Mouse (Mus musculus) adrenal gland, postnatal 4 days (tissue): ENCODE data around the gene Chka. TPM values are rescaled to one million over a fixed set of nuclear protein-coding genes. Genes with fewer than 3 reads are reported as not detected.

Experiments
- DNase-seq, 2 experiments: peaks; one replicate each; pipeline ENCODE4 v3.0.0; 2021 to 2022; ENCODE audit warnings: low spot score in 2 of 2, mixed read lengths in 2 of 2
- total RNA-seq, 2 experiments: library from RNA; stranded (reverse); gene quantifications; 2 replicates each; pipeline ENCODE4 v1.2.3; 2021

The Chka gene
- total RNA-seq, 2 experiments from 2014 or later: 63.5 to 70.5 TPM

DNA sequence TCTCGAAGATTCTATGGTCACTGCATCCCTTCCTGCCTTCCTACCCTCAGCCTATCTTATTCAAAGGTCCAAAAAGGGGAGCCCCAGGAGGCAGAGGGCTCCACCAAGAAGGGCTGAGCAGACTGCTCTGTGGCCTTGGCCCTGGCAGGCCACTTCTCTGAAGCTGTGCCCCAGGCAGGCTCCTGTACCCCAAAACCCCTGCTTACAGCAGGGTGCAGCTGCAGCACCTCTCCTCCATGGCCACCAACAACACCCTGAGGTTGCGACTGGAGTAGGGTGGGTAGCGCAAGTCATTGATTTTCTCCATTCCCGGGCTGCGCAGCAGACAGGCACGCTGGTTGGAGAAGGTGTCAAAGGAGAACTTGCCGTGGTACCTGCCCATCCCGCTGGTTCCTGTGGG is 62.1 kb downstream of the Chka start:
- no peak for DNase-seq

DNA sequence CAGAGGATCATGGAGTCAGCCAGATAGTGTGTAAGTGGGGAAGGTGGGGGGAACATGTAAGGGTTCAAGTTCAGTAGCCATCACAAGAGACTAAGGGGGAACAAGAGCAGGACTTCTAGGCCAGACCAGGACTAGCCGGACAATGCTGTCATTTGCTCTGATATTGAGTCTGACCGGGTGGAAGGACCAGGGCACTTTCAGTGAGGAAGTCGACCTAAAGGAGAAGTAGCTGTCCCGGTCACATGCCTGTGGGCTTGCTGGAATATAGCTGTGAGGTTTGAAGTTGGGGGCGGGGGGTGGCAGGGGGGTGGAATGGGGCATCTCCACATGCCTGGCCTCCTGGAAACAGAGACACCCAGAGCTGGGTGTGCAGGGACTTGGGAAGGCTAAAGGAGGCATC is 63.0 kb downstream of the Chka start:
- no peak for DNase-seq

GRCm38 (mm10) chr19:3916727-3917126 is 65.2 kb downstream of the Chka start:
- DNase-seq: no peak

DNA sequence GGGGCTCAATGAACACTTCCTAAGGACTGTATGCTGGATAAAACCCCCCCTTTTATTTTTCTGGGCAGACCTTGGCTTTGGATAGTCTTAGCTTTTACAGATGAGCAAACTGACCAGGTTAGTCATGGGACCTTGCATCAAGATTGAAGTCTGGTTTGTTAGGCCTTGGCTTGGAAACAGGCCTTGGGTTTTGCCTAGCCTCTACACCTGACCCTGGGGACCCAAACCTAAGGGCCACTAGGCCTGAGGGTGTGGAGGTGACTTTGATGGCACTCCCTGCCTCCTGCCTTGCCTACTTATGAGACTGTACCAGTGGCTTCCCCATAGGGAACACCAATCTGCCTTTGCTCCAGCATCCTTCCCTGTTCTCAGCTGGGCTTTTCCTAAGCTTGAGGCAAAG is 68.4 kb downstream of the Chka start:
- DNase-seq: no peak

GRCm38 (mm10) chr19:3922661-3923371 is 71.2 kb downstream of the Chka start:
- DNase-seq: no peak

- DNase-seq: no peak
These were observed 72.0 kb downstream of the Chka start for GRCm38 (mm10) chr19:3923586-3923985.

- no peak for DNase-seq
These were observed 72.6 kb downstream of the Chka start for GRCm38 (mm10) chr19:3924190-3924589.

DNA sequence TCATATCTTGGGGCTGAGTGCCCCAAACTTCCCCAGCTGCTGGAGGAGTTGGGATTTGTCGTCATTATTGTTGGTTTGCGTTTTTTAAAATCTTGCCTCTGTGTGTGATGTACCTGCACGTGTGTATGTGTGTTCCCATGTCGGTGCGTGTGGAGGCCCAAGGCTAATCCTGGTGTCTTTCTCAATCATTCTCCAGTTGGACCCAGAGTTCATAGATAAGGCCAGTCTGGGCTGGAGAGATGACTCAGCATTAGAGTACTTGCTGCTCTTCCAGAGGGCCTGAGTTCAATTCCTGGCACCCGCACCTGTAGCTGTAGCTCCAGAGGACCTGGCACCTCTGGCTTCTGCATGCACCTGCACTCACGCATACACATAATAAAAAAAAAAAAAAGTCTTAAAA is 73.3 kb downstream of the Chka start:
- DNase-seq: no peak

GRCm38 (mm10) chr19:3925859-3926258 is 74.3 kb downstream of the Chka start:
- DNase-seq: no peak

GRCm38 (mm10) chr19:3926279-3926678 is 74.7 kb downstream of the Chka start:
- no peak for DNase-seq

DNA sequence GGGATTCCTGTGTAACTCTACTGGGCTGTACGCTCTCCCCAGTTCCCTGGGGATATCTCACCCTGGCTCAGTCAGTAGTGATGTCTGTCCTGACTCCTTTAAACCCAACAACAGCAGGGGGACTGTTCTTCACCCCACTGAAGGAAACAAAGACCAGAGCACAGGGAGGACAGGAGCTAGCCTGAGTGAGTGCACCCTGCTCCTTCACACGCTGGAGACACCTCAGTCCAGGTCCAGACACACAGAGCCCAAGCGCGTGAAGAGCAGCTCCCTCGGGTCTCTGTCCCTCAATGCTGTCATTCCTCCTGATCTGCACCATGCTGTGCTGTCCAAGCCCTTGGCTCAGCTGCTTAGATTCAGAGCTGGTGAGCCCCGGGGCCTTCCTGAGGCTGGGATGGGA is 75.1 kb downstream of the Chka start:
- DNase-seq: no peak

DNA sequence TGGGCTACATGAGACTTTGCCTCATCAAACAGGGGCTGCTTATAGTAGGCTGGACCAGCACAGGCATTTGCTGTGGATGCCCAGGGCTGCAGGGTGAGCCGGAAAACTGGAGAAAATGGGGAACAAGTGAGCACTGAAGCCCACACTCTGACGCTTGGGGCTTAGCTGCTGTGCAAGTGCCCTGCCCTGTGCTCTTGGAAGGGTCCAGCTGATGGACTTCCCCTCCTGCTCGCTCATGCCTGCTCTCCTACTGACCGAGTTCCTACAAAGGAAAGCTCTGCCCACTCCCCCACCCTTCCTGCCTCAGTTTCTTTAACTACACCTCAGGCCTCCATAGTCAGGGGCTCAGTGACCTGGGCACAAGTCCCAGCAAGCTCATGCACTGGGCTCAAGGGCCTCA is 76.4 kb downstream of the Chka start:
- DNase-seq: no peak

DNA sequence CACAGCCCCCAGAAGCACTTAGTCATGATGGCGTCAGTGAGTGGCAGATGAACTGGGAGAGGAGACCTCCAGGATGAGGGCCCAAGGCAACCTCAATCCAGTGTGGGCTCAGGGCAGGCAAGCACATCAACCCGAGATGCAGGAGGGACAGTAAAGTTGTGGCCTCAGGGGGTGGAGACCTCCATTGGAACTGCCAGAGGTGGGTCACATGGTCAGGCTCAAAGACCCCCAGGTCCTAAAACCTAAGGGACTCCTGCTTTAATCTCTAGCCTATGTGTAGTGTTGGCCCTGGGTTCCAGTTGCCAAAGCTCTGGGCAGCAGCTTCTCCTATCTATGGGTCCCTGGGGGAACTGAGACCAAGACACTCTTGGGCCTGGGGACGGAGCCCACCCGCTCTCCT is 77.2 kb downstream of the Chka start:
- no peak for DNase-seq

DNA sequence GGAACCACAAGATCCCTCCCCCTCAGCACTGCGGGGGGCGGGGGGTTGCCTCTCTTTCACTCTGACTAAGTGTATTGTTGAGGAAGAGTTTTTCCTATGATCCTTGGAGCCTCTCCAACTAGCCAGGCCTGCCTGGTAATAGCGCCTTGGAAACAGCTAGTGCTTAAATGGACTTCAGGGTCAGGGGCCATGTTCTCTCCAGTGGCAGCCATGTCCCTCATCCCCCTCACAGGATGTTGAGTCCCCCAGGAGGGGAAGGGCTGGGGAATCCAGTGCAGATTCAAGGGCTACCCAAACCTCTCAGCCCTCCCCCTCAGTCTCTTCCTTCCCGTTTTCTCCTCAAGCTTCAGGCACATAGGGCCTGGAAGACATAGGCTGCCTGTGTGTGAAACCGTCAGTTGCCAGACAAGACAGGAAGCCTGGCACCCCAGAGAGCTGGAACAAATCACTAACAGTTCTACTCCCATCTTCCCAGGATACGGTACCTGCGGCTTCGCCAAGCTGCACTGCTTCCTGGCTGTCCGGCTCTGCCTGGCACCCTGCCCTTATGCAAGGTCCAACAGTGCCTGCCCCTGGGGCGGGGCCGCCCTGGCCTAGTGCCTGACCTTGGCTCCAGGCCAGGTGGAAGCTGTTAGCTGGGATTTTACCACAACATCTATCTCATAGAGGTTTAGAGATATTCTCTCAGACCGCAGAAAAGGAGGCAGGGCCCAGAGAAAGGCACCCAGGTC is 77.8 kb downstream of the Chka start, which contains the start of gene Aldh3b1:
TSS of gene Aldh3b1 (minus strand) at position 598 of the 731 bp plus-strand sequence.
- DNase-seq: peak; percentile 85 to 92

DNA sequence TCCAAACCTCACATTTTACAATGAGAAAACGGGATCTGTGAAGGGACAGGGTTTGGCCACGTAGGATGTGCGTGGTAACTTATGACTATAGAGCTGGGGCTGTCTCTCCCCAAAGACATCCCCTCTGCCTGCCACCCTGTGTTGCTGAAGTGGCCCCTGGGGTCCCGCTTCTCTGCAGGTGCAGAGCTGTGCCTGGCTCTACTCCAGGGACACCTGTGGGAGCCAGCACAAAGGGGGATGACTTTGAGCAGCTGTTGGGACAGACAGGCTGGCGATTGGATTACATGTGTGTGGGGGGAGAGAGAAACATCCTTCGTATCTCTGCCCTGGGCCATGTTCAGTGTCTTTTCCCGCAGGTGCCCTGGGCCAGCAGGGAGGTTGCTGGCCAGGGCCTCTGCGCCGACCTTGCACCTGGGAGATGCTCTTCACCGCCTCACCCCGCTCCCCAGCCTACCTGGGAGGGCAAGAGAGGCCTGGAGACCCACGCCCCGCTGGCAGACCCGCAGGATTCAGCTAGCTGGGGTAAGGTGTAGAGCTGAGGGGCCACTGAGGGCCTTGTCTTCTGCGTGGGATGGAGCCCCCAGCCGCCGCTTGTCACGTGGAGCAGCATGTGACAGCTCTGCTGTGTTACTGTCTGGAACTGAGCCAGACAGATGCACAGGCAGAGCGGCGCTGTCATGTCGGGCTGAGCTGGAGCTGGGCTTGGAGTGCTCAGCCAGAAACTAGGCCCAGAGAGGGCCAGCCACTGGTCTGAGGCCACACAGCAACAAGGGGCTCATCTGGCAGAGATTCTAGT is 78.9 kb downstream of the Chka start:
- DNase-seq: no peak

DNA sequence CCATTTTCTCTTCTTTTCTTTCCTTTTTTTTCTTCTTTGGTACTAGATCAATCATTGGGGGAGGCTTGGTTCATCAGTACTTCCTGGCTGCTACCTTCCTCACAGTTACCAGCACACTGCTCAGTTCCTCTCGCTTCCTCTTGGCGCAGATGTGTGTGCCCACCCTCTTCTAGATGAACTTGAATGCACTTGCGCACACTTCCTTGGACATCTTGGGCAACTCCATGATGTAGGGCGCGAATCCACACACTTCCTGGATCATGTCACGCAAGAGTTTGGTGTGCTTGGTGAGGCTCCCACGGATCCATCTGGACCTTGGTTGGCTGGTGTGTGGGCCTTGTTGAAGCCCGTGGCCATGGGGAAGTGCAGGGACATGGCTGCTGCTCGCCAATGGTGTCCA is 80.1 kb downstream of the Chka start:
- DNase-seq: no peak

- DNase-seq: peak; percentile 55 to 67
These were observed 83.7 kb downstream of the Chka start, which contains the start of gene Unc93b1 for GRCm38 (mm10) chr19:3935032-3935895. Gene Unc93b1 (plus strand): TSS chr19:3935186.

DNA sequence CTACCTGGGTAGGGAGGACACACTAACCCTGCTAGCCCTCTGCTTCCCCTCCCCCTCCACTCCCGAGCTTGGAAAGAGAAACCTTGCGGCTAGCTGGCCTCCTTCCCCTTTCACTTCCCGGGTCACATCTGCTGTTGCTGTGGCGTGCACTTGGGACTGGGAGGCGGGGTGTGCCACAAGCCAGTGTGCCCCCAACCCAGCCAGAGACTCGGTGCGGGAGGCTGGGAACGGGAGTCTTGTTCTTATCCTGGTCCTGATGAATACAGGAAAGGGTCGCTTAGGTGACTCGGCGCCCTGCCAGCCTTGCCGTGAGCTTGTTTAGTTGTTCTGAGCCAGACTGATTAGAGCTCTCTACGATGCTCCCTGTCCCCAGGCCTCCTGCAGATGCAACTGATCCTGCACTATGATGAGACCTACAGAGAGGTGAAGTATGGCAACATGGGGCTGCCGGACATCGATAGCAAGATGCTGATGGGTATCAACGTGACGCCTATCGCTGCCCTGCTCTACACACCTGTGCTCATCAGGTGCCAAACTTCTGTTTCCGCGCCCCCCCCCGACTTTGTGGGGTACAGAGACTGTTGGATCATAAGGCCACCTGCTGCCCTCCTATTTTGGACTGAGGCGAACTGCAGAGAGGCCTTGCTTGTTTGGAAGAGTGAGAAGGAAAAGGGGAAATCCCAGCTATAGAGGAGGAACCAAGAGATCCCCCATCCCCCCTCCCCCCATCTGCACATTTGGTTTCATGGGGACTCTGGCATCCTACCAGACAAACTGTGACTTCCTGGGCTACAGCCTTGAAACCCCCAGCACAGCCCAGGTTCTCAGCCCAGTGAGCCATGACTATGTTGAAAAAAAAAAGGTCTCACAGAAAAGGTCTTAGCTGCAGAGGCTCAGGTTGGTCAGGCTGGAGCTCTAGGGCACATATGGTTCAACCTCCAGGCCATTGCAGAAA is 84.6 kb downstream of the Chka start:
- DNase-seq: peak in 1 of 2 experiments; percentile 52

DNA sequence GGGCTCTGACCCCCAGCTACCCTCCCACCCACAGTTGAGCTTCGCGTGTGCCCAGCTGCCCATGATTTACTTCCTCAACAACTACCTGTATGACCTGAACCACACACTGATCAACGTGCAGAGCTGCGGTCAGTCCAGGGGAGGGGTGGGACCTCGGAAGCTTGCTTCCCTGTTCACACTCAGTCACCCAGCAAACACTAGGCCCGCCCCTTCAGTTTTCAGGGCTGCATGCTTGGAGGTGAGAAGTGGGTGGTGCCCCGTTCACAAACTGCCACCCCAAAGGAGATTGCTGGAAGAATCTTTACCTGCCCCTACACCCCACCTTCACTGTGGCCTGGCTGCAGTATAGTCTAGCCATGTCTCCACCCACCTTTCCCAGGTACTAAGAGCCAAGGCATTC is 90.7 kb downstream of the Chka start:
- DNase-seq: no peak
